Mouse (Mus musculus): ENCODE results near the gene Fgfr2. TPM values are rescaled to one million over a fixed set of nuclear protein-coding genes. Genes with fewer than 3 reads are reported as not detected.

Fgfr2 gene
- polyA plus RNA-seq, 1 experiment from 2014 or later, result 11.4 TPM

DNA sequence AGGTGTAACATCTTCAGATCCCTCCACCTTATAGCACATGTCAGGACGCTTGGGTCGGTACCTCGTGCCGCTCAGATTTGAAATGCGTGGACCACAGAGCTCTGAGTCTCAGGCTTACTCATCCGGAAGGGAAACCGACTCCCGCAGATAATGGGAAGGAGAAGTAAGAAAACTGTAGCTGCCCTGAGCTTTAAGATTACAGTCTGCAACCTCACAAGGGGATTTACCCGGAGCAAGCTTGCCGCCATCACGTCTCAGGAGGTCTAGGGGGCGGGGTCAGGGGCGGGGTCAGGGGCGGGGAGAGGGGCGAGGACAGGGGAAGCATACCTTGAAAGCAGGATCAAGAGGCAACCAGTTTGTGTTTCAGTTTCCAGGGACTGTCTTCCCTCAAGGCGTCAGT, 2310.7 kb downstream of the Fgfr2 start:
- Histone ChIP-seq H3K4me3 (ENCODE audit: low read depth, low read length) (no peak overlapping the region), H3K36me3 (ENCODE audit: control insufficient read depth, insufficient read depth) (no peaks in the 10 kb centered on the region), H3K4me2 (ENCODE audit: low read depth, low read length) (no peak overlapping the region), H3K9me3 (replicated peaks; ENCODE audit: control insufficient read depth, low read length) (no peaks in the 10 kb centered on the region), H3K9ac (ENCODE audit: low read depth, low read length) (no peak overlapping the region), H3K27me3 (ENCODE audit: control insufficient read depth, insufficient read depth, low read depth, low read length) (no peaks in the 10 kb centered on the region), H3K4me1 (ENCODE audit: control insufficient read depth, low read depth, low read length) (no peaks in the 10 kb centered on the region), H3K27ac (ENCODE audit: low read length) (no peak overlapping the region)
- no peak for ATAC-seq (ENCODE audit: low read depth)
- WGBS (ENCODE audit: insufficient replicate concordance), result 33% methylated on average over 16 of the region's 16 CpGs

DNA sequence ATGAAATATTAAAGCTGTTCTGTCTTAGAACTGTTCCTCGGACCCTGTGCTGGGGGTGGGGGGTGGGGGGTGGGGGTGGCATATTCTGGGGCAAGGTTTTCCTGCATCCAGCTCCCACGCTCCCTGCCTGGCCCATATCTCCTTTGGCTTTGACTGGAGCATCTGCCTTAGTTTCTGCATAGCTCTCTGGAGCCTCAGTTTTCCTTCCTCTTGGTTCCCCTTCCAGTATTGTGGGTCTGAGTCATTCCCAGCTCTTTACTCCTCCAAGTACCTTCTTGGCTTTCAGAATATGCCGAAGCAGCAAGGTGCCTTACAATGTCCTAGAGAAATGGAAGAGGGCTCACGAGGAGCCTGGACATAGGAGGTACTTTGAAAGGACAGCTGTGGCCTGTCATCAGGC, 2312.9 kb downstream of the Fgfr2 start:
- no peak overlapping the region for H3K9ac ChIP-seq (ENCODE audit: low read depth, low read length)
- no peak overlapping the region for H3K27ac ChIP-seq (ENCODE audit: low read length)
- H3K9me3 ChIP-seq (replicated peaks; ENCODE audit: control insufficient read depth, low read length), result no peaks in the 10 kb centered on the region
- H3K27me3 ChIP-seq (ENCODE audit: control insufficient read depth, insufficient read depth, low read depth, low read length), result no peaks in the 10 kb centered on the region
- WGBS (ENCODE audit: insufficient replicate concordance), result 59% methylated on average over 4 of the region's 4 CpGs
- H3K4me3 ChIP-seq (ENCODE audit: low read depth, low read length), result no peak overlapping the region
- no peaks in the 10 kb centered on the region for H3K4me1 ChIP-seq (ENCODE audit: control insufficient read depth, low read depth, low read length)
- H3K36me3 ChIP-seq (ENCODE audit: control insufficient read depth, insufficient read depth), result no peaks in the 10 kb centered on the region
- no peak for ATAC-seq (ENCODE audit: low read depth)
- no peak overlapping the region for H3K4me2 ChIP-seq (ENCODE audit: low read depth, low read length)

DNA sequence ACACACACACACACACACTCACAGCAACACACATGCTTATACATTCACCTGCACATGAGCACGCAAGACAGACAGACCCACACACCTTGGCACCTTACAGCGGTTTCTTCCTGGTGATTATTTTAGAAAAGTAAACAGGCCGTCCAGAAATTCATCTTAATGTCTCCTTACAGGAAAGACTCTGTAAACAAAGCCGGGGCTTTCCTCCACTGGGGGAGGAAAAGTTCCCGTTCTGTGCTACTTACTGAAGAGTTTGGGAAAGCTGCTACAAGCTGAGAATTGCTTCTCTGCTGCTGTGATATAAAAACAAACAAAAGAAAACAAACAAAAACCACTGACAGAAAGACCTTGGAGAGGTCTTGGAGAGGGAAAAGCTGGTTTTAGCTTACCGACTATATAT, 2314.5 kb downstream of the Fgfr2 start:
- H3K4me3 ChIP-seq (ENCODE audit: low read depth, low read length), result no peak overlapping the region
- no peaks in the 10 kb centered on the region for H3K27me3 ChIP-seq (ENCODE audit: control insufficient read depth, insufficient read depth, low read depth, low read length)
- H3K9ac ChIP-seq (ENCODE audit: low read depth, low read length), result no peak overlapping the region
- H3K9me3 ChIP-seq (replicated peaks; ENCODE audit: control insufficient read depth, low read length), result no peaks in the 10 kb centered on the region
- no peak overlapping the region for H3K4me2 ChIP-seq (ENCODE audit: low read depth, low read length)
- no peaks in the 10 kb centered on the region for H3K36me3 ChIP-seq (ENCODE audit: control insufficient read depth, insufficient read depth)
- H3K27ac ChIP-seq (ENCODE audit: low read length), result no peak overlapping the region
- ATAC-seq (ENCODE audit: low read depth), result no peak
- H3K4me1 ChIP-seq (ENCODE audit: control insufficient read depth, low read depth, low read length), result no peaks in the 10 kb centered on the region
- WGBS (ENCODE audit: insufficient replicate concordance), result 36% methylated on average over 6 of the region's 6 CpGs

DNA sequence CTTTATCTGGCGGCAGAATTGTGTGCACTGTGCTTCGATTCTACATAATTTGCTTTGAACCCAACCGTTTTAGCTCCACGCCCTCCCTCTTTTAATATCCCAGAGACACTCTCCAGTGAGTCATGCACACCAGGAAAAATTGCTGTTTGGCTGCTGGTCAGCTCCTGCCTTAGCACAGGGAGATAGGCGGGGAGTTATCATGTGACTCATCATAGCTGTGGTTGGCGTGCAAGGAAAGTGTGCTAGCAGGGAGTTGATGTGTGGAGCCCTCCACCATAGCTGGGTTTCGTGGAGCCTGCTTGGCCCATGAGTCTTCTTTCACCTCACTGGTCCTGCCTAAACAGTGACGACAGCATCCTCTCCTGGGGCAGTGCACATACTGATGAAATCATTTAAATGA, 2315.4 kb downstream of the Fgfr2 start:
- no peak overlapping the region for H3K27ac ChIP-seq (ENCODE audit: low read length)
- H3K4me2 ChIP-seq (ENCODE audit: low read depth, low read length), result no peak overlapping the region
- H3K36me3 ChIP-seq (ENCODE audit: control insufficient read depth, insufficient read depth), result no peaks in the 10 kb centered on the region
- H3K9ac ChIP-seq (ENCODE audit: low read depth, low read length), result no peak overlapping the region
- no peaks in the 10 kb centered on the region for H3K9me3 ChIP-seq (replicated peaks; ENCODE audit: control insufficient read depth, low read length)
- no peak for ATAC-seq (ENCODE audit: low read depth)
- no peaks in the 10 kb centered on the region for H3K27me3 ChIP-seq (ENCODE audit: control insufficient read depth, insufficient read depth, low read depth, low read length)
- H3K4me3 ChIP-seq (ENCODE audit: low read depth, low read length), result no peak overlapping the region
- WGBS (ENCODE audit: insufficient replicate concordance), result 56% methylated on average over 8 of the region's 8 CpGs
- no peaks in the 10 kb centered on the region for H3K4me1 ChIP-seq (ENCODE audit: control insufficient read depth, low read depth, low read length)

GRCm38 (mm10) chr7:130804991-130805390, 2318.2 kb downstream of the Fgfr2 start:
- 61% methylated on average over 5 of the region's 5 CpGs for WGBS (ENCODE audit: insufficient replicate concordance)
- H3K4me1 ChIP-seq (ENCODE audit: control insufficient read depth, low read depth, low read length), result peaks cover 5% of the 10 kb centered on the region

DNA sequence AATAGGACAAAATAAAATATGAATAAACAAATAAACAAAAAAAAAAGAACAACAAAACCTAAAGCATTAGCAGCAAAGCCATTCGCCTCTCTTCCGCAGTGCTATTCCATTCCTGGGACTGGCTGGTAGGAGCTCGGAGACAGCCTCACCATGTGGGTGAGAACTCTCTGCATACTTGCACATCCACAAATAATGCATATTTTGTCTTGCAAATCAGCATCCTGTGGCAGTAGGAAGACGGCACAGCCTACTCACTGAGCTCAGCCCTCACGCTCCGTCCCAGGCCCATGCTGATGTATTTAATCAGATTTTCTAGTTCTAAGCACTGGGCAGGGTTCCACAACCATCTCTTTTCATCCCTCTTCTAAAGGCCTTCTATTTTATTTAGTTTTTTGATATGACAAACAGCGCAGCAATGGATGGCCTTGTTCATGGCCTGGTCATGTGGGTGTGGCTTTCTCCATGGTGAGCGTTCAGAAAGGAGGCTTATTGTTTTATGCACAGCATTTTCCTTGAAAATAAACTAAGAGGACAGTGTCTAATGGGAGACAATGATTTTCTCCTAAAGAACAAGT, 2319.8 kb downstream of the Fgfr2 start:
- H3K4me1 ChIP-seq (ENCODE audit: control insufficient read depth, low read depth, low read length), result peaks cover 8% of the 10 kb centered on the region
- H3K9me3 ChIP-seq (replicated peaks; ENCODE audit: control insufficient read depth, low read length), result no peaks in the 10 kb centered on the region
- H3K36me3 ChIP-seq (ENCODE audit: control insufficient read depth, insufficient read depth), result no peaks in the 10 kb centered on the region
- no peak overlapping the region for H3K27ac ChIP-seq (ENCODE audit: low read length)
- WGBS (ENCODE audit: insufficient replicate concordance), result 77% methylated on average over 8 of the region's 8 CpGs
- H3K9ac ChIP-seq (ENCODE audit: low read depth, low read length), result no peak overlapping the region
- no peaks in the 10 kb centered on the region for H3K27me3 ChIP-seq (ENCODE audit: control insufficient read depth, insufficient read depth, low read depth, low read length)
- no peak overlapping the region for H3K4me3 ChIP-seq (ENCODE audit: low read depth, low read length)
- no peak overlapping the region for H3K4me2 ChIP-seq (ENCODE audit: low read depth, low read length)
- no peak for ATAC-seq (ENCODE audit: low read depth)

More at GRCm38 (mm10) chr7:130804991-130805390, 2318.2 kb downstream of the Fgfr2 start:
- Histone ChIP-seq H3K4me2 (ENCODE audit: low read depth, low read length) (no peak overlapping the region), H3K9ac (ENCODE audit: low read depth, low read length) (no peak overlapping the region), H3K9me3 (replicated peaks; ENCODE audit: control insufficient read depth, low read length) (no peaks in the 10 kb centered on the region), H3K36me3 (ENCODE audit: control insufficient read depth, insufficient read depth) (no peaks in the 10 kb centered on the region), H3K4me3 (ENCODE audit: low read depth, low read length) (no peak overlapping the region), H3K27ac (ENCODE audit: low read length) (no peak overlapping the region), H3K27me3 (ENCODE audit: control insufficient read depth, insufficient read depth, low read depth, low read length) (no peaks in the 10 kb centered on the region)
- ATAC-seq (ENCODE audit: low read depth), result no peak

DNA sequence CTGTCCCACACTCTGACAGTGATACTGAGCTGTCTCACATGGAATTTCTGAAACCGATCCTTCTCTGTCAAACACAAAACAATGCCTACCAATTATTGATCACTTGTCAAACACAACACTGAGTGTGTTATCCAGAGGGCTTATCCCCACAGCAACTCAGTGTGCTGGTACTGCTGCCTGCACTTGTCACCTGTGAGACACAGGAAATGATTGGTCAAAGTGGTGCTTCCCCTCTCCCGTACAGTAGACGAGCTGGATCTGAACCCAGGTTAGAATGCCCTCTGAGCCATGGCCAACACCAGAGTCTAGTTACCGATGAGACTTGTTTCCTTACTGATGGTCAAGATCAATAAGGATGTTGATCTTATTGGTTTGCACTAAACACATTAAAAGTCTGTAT, 2321.3 kb downstream of the Fgfr2 start:
- no peak for ATAC-seq (ENCODE audit: low read depth)
- WGBS (ENCODE audit: insufficient replicate concordance), result 56% methylated on average over 4 of the region's 4 CpGs

DNA sequence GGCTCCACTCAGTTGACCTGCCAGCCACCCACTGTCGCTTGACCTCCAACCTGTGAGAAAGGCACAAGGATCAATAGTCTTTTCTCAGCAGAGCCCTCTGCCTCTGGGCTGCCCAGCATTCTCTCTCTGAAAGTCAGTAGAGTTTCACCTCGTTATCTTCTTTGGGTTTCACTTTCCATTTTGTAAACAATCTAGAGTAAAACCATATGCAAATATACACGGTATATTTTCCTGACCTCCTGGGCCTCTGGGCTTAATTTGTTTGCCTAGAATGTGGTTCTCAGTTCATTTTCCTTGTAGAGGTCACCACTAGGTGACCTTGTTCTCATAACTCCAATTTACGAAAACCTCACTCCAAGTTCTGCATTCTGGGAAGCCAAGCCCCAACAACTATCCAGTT, 2322.5 kb downstream of the Fgfr2 start:
- H3K36me3 ChIP-seq (ENCODE audit: control insufficient read depth, insufficient read depth), result no peaks in the 10 kb centered on the region
- 48% methylated on average over 4 of the region's 4 CpGs for WGBS (ENCODE audit: insufficient replicate concordance)
- ATAC-seq (ENCODE audit: low read depth), result no peak
- no peak overlapping the region for H3K4me2 ChIP-seq (ENCODE audit: low read depth, low read length)
- H3K9ac ChIP-seq (ENCODE audit: low read depth, low read length), result no peak overlapping the region
- no peak overlapping the region for H3K4me3 ChIP-seq (ENCODE audit: low read depth, low read length)
- no peaks in the 10 kb centered on the region for H3K9me3 ChIP-seq (replicated peaks; ENCODE audit: control insufficient read depth, low read length)
- H3K27ac ChIP-seq (ENCODE audit: low read length), result no peak overlapping the region
- peaks cover 8% of the 10 kb centered on the region for H3K4me1 ChIP-seq (ENCODE audit: control insufficient read depth, low read depth, low read length)
- H3K27me3 ChIP-seq (ENCODE audit: control insufficient read depth, insufficient read depth, low read depth, low read length), result no peaks in the 10 kb centered on the region

More for the DNA sequence above, 2321.3 kb downstream of the Fgfr2 start:
- H3K27ac ChIP-seq (ENCODE audit: low read length), result no peak overlapping the region
- no peaks in the 10 kb centered on the region for H3K27me3 ChIP-seq (ENCODE audit: control insufficient read depth, insufficient read depth, low read depth, low read length)
- H3K4me3 ChIP-seq (ENCODE audit: low read depth, low read length), result no peak overlapping the region
- no peak overlapping the region for H3K4me2 ChIP-seq (ENCODE audit: low read depth, low read length)
- H3K9ac ChIP-seq (ENCODE audit: low read depth, low read length), result no peak overlapping the region
- no peaks in the 10 kb centered on the region for H3K36me3 ChIP-seq (ENCODE audit: control insufficient read depth, insufficient read depth)
- no peaks in the 10 kb centered on the region for H3K9me3 ChIP-seq (replicated peaks; ENCODE audit: control insufficient read depth, low read length)
- H3K4me1 ChIP-seq (ENCODE audit: control insufficient read depth, low read depth, low read length), result peaks cover 8% of the 10 kb centered on the region

DNA sequence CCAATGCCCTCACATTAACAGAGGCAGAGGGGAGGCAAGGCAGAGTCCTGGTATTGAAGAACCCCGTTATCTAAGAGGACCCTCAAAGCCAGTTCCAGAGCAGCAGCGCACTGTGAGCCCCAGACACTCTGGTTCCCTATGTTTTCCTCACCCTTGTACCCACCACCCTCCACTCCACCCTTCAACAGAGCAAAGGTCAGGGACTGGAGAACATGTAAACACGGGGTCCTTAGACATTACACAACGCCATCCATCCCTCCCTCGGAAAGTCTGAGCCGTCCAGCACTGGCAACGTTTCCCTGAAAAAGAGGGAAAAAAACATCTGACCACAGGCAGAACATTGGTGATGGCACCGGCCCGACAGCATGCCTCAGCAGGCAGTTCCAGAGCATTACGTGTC, 2323.7 kb downstream of the Fgfr2 start:
- peak; percentile 83 for ATAC-seq (ENCODE audit: low read depth)
- Histone ChIP-seq H3K4me1 (ENCODE audit: control insufficient read depth, low read depth, low read length) (peaks cover 8% of the 10 kb centered on the region), H3K27me3 (ENCODE audit: control insufficient read depth, insufficient read depth, low read depth, low read length) (no peaks in the 10 kb centered on the region), H3K9me3 (replicated peaks; ENCODE audit: control insufficient read depth, low read length) (no peaks in the 10 kb centered on the region), H3K4me2 (ENCODE audit: low read depth, low read length) (no peak overlapping the region), H3K27ac (ENCODE audit: low read length) (peak overlapping the region; percentile 29; the same call in 1 of the 2 replicates), H3K9ac (ENCODE audit: low read depth, low read length) (no peak overlapping the region), H3K36me3 (ENCODE audit: control insufficient read depth, insufficient read depth) (no peaks in the 10 kb centered on the region), H3K4me3 (ENCODE audit: low read depth, low read length) (no peak overlapping the region)
- 57% methylated on average over 10 of the region's 10 CpGs for WGBS (ENCODE audit: insufficient replicate concordance)
